Mouse (Mus musculus) liver, embryonic 12.5 days (tissue): ENCODE results near the gene Fzd7. TPM values are rescaled to one million over a fixed set of nuclear protein-coding genes. Genes with fewer than 3 reads are reported as not detected.

Experiments
- ATAC-seq: fragments of 200-750 bp; cut with Nextera tagmentation; 2 replicates; pipeline ENCODE4 v1.8.0; 2017; ENCODE audit warnings: moderate number of reproducible peaks, mild to moderate bottlenecking, moderate library complexity
- H3K27ac ChIP-seq: fragments of 300-500 bp; sonication (generic); 2 replicates; pipeline ENCODE4 v1.5.1; 2016; ENCODE audit warnings: mild to moderate bottlenecking
- H3K27me3 ChIP-seq: fragments of 300-500 bp; sonication (generic); replicated peaks from 2 replicates; pipeline ENCODE4 v1.6.1; 2016; ENCODE audit warnings: mild to moderate bottlenecking, moderate library complexity
- H3K36me3 ChIP-seq: fragments of 300-500 bp; sonication (generic); 2 replicates; pipeline ENCODE4 v1.6.1; 2016; ENCODE audit warnings: mild to moderate bottlenecking, moderate library complexity
- H3K4me1 ChIP-seq: fragments of 300-500 bp; sonication (generic); 2 replicates; pipeline ENCODE4 v1.6.1; 2016
- H3K4me2 ChIP-seq: fragments of 300-500 bp; sonication (generic); 2 replicates; pipeline ENCODE4 v1.6.1; 2016; ENCODE audit warnings: mild to moderate bottlenecking, moderate library complexity
- H3K4me3 ChIP-seq: fragments of 300-500 bp; sonication (generic); 2 replicates; pipeline ENCODE4 v1.5.1; 2016; ENCODE audit warnings: mild to moderate bottlenecking, moderate library complexity
- H3K9ac ChIP-seq: fragments of 300-500 bp; sonication (generic); 2 replicates; pipeline ENCODE4 v1.6.1; 2016; ENCODE audit warnings: mild to moderate bottlenecking, moderate library complexity
- H3K9me3 ChIP-seq: fragments of 300-500 bp; sonication (generic); replicated peaks from 2 replicates; pipeline ENCODE4 v1.6.1; 2016; ENCODE audit warnings: mild to moderate bottlenecking, moderate library complexity
- WGBS: fragments of 180-500 bp; shearing (Covaris S2); methylation state at CpG from one replicate; pipeline ENCODE4 v1.1.7; 2016; ENCODE audit not compliant: insufficient replicate concordance; 5-methylcytosine and 5-hydroxymethylcytosine counted together
- polyA plus RNA-seq: library from polyadenylated mRNA; unstranded; fragments of >200 nt; fragmentation: Nextera tagmentation; extraction: Ambion mirVana; gene quantifications from 2 replicates; pipeline ENCODE4 v1.2.1, GENCODE M21; 2016

The Fzd7 gene
- polyA plus RNA-seq, 1 experiment from 2014 or later: 5.3 TPM

GRCm38 (mm10) chr1:59487651-59488051 lies 5.4 kb downstream of the Fzd7 start:
- H3K27ac ChIP-seq: peak overlapping the region; percentile 74
- H3K27me3 ChIP-seq: peaks cover 23% of the 10 kb centered on the region
- H3K4me1 ChIP-seq: peaks cover 90% of the 10 kb centered on the region
- peaks cover 15% of the 10 kb centered on the region for H3K36me3 ChIP-seq
- no peaks in the 10 kb centered on the region for H3K9me3 ChIP-seq
- H3K4me2 ChIP-seq: peak overlapping the region; percentile 57
- WGBS: 10% methylated on average over 10 of the region's 10 CpGs
- H3K9ac ChIP-seq: peak overlapping the region; percentile 32; the same call in 1 of the 2 replicates
- ATAC-seq: peak; percentile 43; the same call in 1 of the 2 replicates
- peak overlapping the region; percentile 8; the same call in 1 of the 2 replicates for H3K4me3 ChIP-seq

DNA sequence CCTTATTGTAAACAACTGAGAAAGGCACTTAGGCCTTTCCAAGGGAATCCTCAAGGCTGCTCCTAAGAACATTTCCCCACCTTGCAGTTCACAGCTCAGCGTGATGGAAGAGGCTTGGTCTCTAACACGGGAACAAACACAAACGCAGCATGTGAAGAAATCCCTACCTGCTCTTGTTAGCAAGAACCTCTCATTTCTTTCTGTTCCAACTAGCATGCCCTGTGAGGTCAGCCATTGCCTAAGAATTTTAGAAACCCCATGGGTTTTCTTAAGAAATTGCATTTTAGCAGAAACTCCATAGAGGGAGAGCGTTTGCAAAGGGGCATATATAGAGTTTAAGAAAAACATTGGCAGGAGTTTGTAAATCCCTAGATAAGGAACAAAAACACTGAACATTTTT lies 6.3 kb downstream of the Fzd7 start:
- H3K27ac ChIP-seq: no peak overlapping the region
- H3K4me1 ChIP-seq: peaks cover 88% of the 10 kb centered on the region

DNA sequence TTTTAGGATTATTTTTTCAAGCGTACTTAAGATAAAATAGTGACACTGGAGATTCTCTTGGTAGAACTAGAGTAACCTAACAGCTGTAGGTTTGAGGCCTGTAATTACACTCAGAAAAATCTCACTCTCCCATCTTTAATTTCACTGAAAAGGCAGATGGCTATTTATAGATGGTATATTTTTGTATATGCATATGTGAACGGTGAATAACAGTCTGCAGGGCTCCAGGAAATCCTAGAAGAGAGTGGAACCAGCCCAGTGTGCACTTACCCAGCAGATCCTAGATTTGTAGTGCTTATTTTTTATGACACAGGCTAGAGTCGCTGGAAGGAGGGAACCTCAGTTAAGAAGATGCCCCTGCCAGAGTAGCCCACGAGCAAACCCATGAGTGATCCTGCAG lies 6.8 kb downstream of the Fzd7 start:
- H3K9ac ChIP-seq: no peak overlapping the region
- H3K9me3 ChIP-seq: no peaks in the 10 kb centered on the region
- H3K27ac ChIP-seq: 0 out of 2 replicates have a peak overlapping the region, but pooled peaks have one; percentile 29
- H3K4me1 ChIP-seq: peaks cover 83% of the 10 kb centered on the region
- H3K27me3 ChIP-seq: peaks cover 10% of the 10 kb centered on the region
- no peak overlapping the region for H3K4me3 ChIP-seq
- H3K4me2 ChIP-seq: no peak overlapping the region
- 66% methylated on average over 4 of the region's 4 CpGs for WGBS
- H3K36me3 ChIP-seq: peaks cover 12% of the 10 kb centered on the region
- ATAC-seq: no peak

More for the DNA sequence above, 6.3 kb downstream of the Fzd7 start:
- peaks cover 15% of the 10 kb centered on the region for H3K27me3 ChIP-seq
- H3K36me3 ChIP-seq: peaks cover 15% of the 10 kb centered on the region
- H3K9ac ChIP-seq: no peak overlapping the region
- no peak overlapping the region for H3K4me3 ChIP-seq
- no peak overlapping the region for H3K4me2 ChIP-seq
- no peaks in the 10 kb centered on the region for H3K9me3 ChIP-seq
- ATAC-seq: no peak
- WGBS: 66% methylated on average over 4 of the region's 4 CpGs

DNA sequence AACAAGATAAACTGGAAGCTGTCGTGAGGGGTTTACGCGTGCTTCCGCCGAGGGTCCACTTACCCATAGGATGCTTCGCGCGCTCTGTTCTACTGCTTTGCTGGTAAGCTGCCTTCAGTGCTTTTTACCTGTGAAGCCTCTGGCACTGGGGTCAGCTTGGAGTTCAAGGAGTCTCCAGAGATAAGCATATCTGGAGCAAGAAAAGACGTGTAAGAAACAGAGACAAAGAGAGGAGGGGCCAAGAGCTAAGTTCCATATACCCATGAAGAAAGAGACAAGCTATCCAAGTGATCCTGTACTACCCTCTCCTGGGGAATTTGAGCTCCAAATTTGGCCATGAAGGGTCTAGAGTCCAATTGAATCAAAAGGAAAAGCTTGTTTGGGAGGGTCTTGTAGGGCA lies 9.3 kb downstream of the Fzd7 start:
- peak overlapping the region; percentile 63; the same call in 1 of the 2 replicates for H3K27ac ChIP-seq
- H3K4me2 ChIP-seq: peak overlapping the region; percentile 24

DNA sequence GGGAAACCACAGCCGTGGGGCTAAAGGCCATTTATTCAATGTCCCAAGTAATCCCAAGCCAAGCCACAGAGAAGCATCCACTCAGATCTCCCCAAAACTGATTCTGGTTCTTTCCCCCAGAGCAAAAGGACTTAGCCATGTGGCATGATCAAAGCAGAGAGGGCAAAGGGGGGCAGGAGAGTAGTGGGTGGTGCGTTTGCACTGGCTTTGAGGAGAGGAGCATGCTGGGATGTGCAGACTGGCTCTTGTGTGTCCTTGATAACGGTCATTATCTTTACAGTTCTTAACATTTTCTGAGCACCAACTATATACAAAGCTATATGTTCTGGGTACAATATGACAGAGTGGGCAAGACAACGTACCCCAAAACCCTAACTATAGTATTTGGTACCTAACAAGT lies 10.2 kb downstream of the Fzd7 start:
- H3K36me3 ChIP-seq: no peaks in the 10 kb centered on the region
- peak overlapping the region; percentile 39; the same call in 1 of the 2 replicates for H3K9ac ChIP-seq
- 34% methylated on average over 4 of the region's 4 CpGs for WGBS
- no peaks in the 10 kb centered on the region for H3K9me3 ChIP-seq
- no peak overlapping the region for H3K4me3 ChIP-seq
- peak; percentile 83 for ATAC-seq
- H3K4me2 ChIP-seq: peak overlapping the region; percentile 24
- H3K27ac ChIP-seq: peak overlapping the region; percentile 63
- peaks cover 58% of the 10 kb centered on the region for H3K4me1 ChIP-seq
- H3K27me3 ChIP-seq: no peaks in the 10 kb centered on the region

More for the DNA sequence above, 9.3 kb downstream of the Fzd7 start:
- Histone ChIP-seq H3K4me1 (peaks cover 60% of the 10 kb centered on the region), H3K9ac (peak overlapping the region; percentile 39; the same call in 1 of the 2 replicates), H3K27me3 (no peaks in the 10 kb centered on the region), H3K36me3 (peaks cover 3% of the 10 kb centered on the region; the same call in 1 of the 2 replicates), H3K4me3 (no peak overlapping the region), H3K9me3 (no peaks in the 10 kb centered on the region)
- WGBS: 68% methylated on average over 9 of the region's 9 CpGs
- peak; percentile 42 for ATAC-seq

DNA sequence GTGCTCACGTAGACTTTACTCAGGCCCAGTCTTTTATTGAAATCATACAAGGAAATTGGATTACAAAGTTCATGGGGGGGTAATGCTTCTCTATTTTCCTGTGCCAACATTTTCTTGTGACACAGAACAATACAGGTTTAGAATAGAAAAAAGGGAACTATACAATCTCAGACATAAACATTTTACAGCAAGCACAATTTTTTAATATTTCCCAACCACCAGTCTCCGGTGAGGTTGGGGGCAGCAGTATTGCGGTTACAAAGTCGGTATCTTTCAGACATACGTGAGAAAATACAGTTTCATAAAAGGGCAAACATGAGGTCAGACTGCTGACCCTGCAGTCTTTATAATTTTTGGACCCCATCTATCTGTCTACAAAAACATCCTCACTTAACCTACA lies 13.7 kb downstream of the Fzd7 start:
- H3K4me1 ChIP-seq: peaks cover 52% of the 10 kb centered on the region
- whole genome bisulfite sequencing: 80% methylated on average over 5 of the region's 5 CpGs

DNA sequence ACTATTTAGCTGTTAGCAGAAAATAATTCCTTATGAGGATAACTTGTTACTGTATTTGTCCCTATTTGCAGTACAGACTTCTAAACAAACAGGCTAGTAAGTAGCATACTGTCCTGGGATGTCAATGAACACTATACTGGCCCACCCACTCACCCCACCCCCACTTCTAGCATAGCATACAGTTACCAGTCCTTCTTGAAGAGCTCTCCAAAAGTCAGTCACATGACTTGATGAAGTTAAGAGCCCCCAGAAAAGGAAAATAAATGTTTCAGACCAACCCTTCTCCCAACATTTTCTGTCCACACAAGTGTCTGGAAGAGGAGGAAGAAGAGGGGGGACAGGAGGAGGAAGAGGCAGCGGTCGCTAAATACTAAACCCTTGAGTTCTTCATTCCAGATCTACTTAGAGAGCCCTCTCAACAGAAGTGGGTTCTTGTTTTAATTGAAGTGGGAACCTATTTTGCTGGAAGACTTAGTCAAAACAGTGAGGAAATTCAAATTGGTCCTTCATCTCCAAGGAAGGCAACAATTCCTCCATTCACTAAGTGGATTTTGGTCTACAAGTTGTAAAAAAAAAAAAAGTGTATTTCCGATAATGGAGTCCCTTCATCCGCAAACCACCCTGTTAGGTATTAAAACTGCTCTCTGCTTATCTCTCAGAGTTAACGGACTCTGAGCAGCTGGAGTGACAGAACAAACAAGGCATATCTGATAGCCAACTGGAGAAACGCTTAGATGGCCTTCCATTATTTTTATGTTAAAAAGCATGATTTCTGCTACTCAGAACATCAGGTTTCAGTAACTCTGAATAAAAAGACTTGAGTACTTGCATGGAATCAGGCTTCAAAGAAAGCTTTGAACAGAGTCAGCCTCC lies 15.8 kb downstream of the Fzd7 start:
- Histone ChIP-seq H3K4me1 (peaks cover 36% of the 10 kb centered on the region), H3K27me3 (no peaks in the 10 kb centered on the region), H3K4me3 (no peak overlapping the region), H3K36me3 (no peaks in the 10 kb centered on the region), H3K4me2 (peak overlapping the region; percentile 14; the same call in 1 of the 2 replicates), H3K27ac (peak overlapping the region; percentile 58), H3K9me3 (no peaks in the 10 kb centered on the region), H3K9ac (no peak overlapping the region)
- peak; percentile 71 for ATAC-seq
- WGBS: 36% methylated on average over 6 of the region's 6 CpGs

More for the DNA sequence above, 13.7 kb downstream of the Fzd7 start:
- no peaks in the 10 kb centered on the region for H3K9me3 ChIP-seq
- H3K4me2 ChIP-seq: no peak overlapping the region
- no peaks in the 10 kb centered on the region for H3K36me3 ChIP-seq
- no peak overlapping the region for H3K4me3 ChIP-seq
- H3K9ac ChIP-seq: no peak overlapping the region
- no peak overlapping the region for H3K27ac ChIP-seq
- ATAC-seq: no peak
- no peaks in the 10 kb centered on the region for H3K27me3 ChIP-seq

DNA sequence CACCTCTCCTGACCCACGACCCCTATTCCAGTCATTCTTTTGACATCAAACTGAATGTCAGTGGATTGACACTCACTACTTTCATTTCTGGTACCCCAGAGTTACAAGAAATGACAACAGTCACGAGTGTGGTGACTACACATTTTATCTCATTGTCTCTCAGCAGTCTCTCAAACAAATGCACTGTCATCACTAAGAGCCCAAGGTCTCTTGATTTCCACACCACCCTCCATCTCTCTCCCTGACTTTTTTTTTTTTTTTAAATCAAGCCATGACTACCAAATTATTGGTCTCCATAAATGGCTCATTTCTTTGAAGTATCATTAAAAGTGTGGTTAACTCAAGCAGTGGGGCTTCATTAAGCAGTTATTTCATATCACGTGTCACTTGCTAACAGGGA lies 17.1 kb downstream of the Fzd7 start:
- 55% methylated on average over 3 of the region's 3 CpGs for WGBS

GRCm38 (mm10) chr1:59502355-59502754 lies 20.1 kb downstream of the Fzd7 start:
- H3K9ac ChIP-seq: no peak overlapping the region
- H3K4me3 ChIP-seq: no peak overlapping the region
- peaks cover 4% of the 10 kb centered on the region; the same call in 1 of the 2 replicates for H3K27me3 ChIP-seq
- no peak overlapping the region for H3K4me2 ChIP-seq
- 47% methylated on average over 2 of the region's 2 CpGs for WGBS
- no peaks in the 10 kb centered on the region for H3K9me3 ChIP-seq
- no peak for ATAC-seq
- H3K27ac ChIP-seq: 0 out of 2 replicates have a peak overlapping the region, but pooled peaks have one; percentile 4
- H3K36me3 ChIP-seq: no peaks in the 10 kb centered on the region
- H3K4me1 ChIP-seq: peaks cover 28% of the 10 kb centered on the region

More for the DNA sequence above, 17.1 kb downstream of the Fzd7 start:
- Histone ChIP-seq H3K27ac (peak overlapping the region; percentile 58; the same call in 1 of the 2 replicates), H3K36me3 (no peaks in the 10 kb centered on the region), H3K4me3 (no peak overlapping the region), H3K4me2 (no peak overlapping the region), H3K9me3 (no peaks in the 10 kb centered on the region), H3K9ac (no peak overlapping the region), H3K27me3 (no peaks in the 10 kb centered on the region), H3K4me1 (peaks cover 32% of the 10 kb centered on the region)
- no peak for ATAC-seq

- Histone ChIP-seq H3K9ac (no peak overlapping the region), H3K9me3 (no peaks in the 10 kb centered on the region), H3K36me3 (no peaks in the 10 kb centered on the region), H3K4me1 (peaks cover 14% of the 10 kb centered on the region), H3K27ac (no peak overlapping the region), H3K4me2 (no peak overlapping the region), H3K27me3 (peaks cover 7% of the 10 kb centered on the region), H3K4me3 (no peak overlapping the region)
- WGBS: 49% methylated on average over 7 of the region's 7 CpGs
- peak; percentile 65 for ATAC-seq
Measured at GRCm38 (mm10) chr1:59503659-59504301, 21.6 kb downstream of the Fzd7 start.

- no peaks in the 10 kb centered on the region for H3K36me3 ChIP-seq
- H3K27me3 ChIP-seq: peaks cover 7% of the 10 kb centered on the region
- no peak overlapping the region for H3K9ac ChIP-seq
- peaks cover 9% of the 10 kb centered on the region for H3K4me1 ChIP-seq
- H3K27ac ChIP-seq: no peak overlapping the region
- WGBS: 65% methylated on average over 2 of the region's 2 CpGs
- H3K4me2 ChIP-seq: no peak overlapping the region
- no peak overlapping the region for H3K4me3 ChIP-seq
- no peaks in the 10 kb centered on the region for H3K9me3 ChIP-seq
- ATAC-seq: no peak
Measured at GRCm38 (mm10) chr1:59504302-59504700, 22.1 kb downstream of the Fzd7 start.
